20 mouse cellular contexts compared by ENCODE assay signal in genomic region chr15:10410881-10411280, GRCm38 (mm10). TPM values are rescaled to one million over a fixed set of nuclear protein-coding genes. Genes with fewer than 3 reads are reported as not detected.
"Had no signal": no experiment of that assay in that cellular context is flagged by ENCODE, and none has a peak within 500 bp of the region (broad histone marks: within the 10 kb centered on the region; RNA-seq: fewer than 3 reads in every experiment).

No protein-coding gene starts in this region.

- DNase-seq: kidney, adult 18-20 months; kidney, adult 9 months; kidney, postnatal 10 days; kidney, postnatal 36 days; liver, embryonic 13.5 days; lung, adult 2 months; right cerebral cortex, postnatal 25 days; thymus, adult 2 months; thymus, postnatal 14 days; thymus, postnatal 4 days had no signal

RNA-seq across cellular contexts. Expression of gene Agxt2, which starts 52.5 kb away (rescaled TPM):
- total RNA-seq: layer of hippocampus, adult 8-10 months; layer of hippocampus, postnatal 25 days; megakaryocyte, adult 5-6 weeks had no signal
- polyA plus RNA-seq: limb, embryonic 11.5 days; limb, embryonic 14.5 days; lung, adult 2 months; macrophage; midbrain, embryonic 12.5 days; midbrain, embryonic 15.5 days; neural tube, embryonic 12.5 days; spleen, adult 2 months; thymus, adult 2 months had no signal
